Mouse (Mus musculus) layer of hippocampus, postnatal 25 days (tissue): ENCODE measurements around the gene Ccm2. TPM values are rescaled to one million over a fixed set of nuclear protein-coding genes. Genes with fewer than 3 reads are reported as not detected.
"Not testable (repeated sequence)": the region's sequence is repeated elsewhere in the genome, so short reads cannot be mapped to it uniquely, and the experiment has no call there.

Source experiments
- DNase-seq, 2 experiments: peaks; one replicate each; pipeline ENCODE4 v3.0.0; 2022; ENCODE audit warnings: mixed read lengths in 2 of 2, low spot score in 1 of 2; ENCODE audit errors: extremely low spot score in 1 of 2
- total RNA-seq, 2 experiments: library from RNA; stranded (reverse); gene quantifications; 2 replicates each; pipeline ENCODE4 v1.2.3; 2021

Ccm2 gene
- 10 to 100 TPM; 51.8 to 54.9 TPM for total RNA-seq

GRCm38 (mm10) chr11:6546205-6547013 lies at the start of gene Ccm2:
Gene Ccm2 (plus strand): TSS chr11:6546887.
- peak; percentile 77 to 93 for DNase-seq

DNA sequence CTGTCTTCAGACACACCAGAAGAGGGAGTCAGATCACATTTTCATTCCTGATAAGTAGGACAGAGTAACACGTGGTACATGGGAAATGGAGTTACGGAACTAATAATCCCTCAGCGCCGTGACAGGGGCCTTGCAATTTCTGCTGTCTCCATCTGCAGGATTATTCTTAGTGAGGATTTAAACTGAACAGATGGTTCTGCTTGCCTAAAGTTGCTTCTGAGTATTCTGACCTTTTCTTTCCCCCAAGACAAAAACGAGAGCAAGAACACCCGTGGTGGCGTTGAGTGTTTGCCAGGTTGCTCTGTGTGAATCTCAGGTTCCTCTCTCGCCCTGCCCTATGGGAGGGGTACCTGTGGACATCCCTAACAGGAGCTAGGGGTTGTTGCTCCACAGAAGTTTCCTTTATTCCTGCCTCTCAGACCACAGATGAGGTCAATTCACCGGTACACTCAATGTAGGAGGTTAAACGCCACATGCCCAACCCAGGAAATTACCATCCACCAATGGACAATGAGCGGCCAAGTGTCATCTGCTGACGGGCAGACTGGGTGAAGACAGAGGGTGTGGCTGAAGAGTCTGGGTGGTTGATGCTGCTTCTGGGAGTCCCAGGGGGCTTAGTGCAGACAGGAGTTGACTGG lies 49.3 kb upstream of the Ccm2 start:
- DNase-seq, result no peak

- no peak for DNase-seq
Observed at GRCm38 (mm10) chr11:6502506-6502905, 44.2 kb upstream of the Ccm2 start.

- DNase-seq, result no peak
Observed at GRCm38 (mm10) chr11:6504226-6504625, 42.5 kb upstream of the Ccm2 start.

DNA sequence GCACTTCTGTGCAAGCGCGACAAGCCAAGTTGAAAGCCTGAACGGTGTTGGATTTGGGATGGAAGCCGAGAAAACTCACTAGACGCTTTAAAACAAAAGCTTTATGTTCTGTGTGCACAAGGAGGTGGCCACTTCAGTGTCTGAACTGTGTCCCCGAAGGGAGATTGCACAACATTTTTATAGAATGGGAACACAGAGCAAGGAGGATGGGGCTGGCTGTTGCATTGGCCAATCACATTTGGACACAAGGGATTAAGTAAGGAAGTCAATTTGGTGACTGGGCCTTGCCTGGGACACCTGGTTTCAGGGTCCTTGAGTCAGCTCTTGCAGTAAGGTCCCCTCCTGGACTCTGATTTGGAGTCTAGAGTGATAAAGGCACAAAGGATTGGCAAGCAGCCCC lies 42.0 kb upstream of the Ccm2 start:
- DNase-seq, result no peak

GRCm38 (mm10) chr11:6506516-6506915 lies 40.2 kb upstream of the Ccm2 start:
- no peak for DNase-seq

- no peak for DNase-seq
Observed at GRCm38 (mm10) chr11:6508269-6508876, 38.3 kb upstream of the Ccm2 start.

GRCm38 (mm10) chr11:6514837-6515236 lies 31.9 kb upstream of the Ccm2 start:
- no peak for DNase-seq

- no peak for DNase-seq
Observed at GRCm38 (mm10) chr11:6519491-6520033, 27.1 kb upstream of the Ccm2 start.

DNA sequence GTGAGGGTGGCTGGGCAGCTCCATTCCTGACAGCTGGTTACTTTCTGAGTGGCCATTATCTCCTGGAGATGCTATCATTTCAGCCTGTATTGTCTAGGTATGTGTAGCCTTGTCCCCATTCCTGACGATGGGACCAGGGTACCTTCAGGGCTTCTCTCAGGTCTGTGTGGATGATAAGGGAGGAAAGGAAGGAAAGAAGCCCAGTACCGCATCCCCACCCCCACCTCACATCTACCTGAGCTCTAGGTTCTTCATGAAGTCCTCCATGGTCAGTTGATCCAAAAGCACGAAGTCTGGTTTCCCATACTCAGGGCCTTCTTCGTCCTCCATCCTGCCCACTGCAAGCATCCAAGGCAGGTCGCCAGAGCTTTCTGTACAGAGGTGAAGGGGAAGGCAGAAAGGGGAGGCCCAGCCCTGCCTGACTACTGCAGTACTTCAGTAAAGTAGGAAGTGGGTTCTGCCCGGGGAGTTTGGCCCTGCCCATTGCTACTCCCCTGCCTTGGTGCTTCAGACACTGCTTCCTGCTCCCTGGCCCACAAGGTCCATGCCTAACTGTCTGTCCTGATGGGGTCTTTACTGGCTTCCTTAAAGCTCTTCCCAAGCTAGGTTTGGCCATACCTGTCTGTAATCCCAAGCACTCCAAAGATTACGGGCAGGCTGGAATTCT lies 26.0 kb upstream of the Ccm2 start, which contains the start of gene Myo1g:
Gene Myo1g (minus strand): TSS at position 459 of the 667 bp plus-strand sequence.
- no peak for DNase-seq

DNA sequence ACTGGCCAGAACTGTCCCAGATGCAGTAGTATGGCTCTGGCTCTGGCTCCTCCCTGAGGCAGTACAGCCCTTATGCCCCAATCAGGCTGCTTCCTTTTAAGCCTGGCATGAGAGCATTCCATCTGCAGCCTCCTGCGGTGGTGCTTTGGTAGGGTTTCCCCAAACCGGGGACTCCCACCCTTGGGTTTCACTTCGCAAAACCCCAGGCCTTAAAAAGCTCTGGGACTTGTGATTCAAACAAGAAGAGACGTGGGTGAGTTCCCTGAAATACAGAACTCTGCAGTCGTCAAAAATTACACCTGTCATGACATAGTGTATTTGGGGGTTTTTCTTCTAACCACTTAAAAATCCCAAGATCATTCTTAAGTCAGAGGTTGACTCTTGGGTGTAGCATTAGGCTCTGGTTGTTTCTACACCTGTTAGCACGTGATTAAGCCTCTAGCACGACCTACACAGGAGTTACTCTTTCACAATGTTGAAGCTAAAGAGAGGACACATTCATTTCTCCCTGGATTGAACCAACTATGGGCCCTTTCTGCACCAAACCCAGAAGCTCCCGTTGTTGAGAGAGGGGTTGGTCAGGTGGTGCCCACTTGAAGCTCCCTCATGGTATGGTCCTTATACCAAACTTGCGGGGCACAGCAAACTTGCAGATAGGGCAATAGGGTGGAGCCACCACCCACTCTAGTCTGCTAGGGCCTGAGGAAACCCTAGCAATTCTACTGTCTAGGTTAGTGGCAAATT lies 23.7 kb upstream of the Ccm2 start:
- DNase-seq, result no peak

DNA sequence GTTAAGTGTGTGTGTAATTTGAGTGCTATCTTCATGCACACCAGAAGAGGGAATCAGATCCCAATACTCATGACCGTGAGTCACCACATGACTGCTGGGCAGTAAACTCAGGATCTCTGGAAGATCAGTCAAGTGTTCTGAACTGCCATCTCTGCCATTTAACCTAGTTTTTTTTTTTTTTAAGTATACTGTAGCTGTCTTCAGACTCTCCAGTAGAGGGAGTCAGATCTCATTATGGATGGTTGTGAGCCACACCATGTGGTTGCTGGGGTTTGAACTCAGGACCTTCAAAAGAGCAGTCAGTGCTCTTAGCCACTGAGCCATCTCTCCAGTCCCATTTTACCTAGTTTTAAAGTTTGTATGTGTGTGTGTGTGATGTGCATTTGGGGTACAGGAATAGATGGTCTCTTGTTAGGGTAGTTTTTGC lies 23.0 kb upstream of the Ccm2 start:
- no peak for DNase-seq

- no peak for DNase-seq
Observed at GRCm38 (mm10) chr11:6524165-6524879, 22.4 kb upstream of the Ccm2 start.

- DNase-seq, result no peak
Observed at GRCm38 (mm10) chr11:6524880-6525238, 21.8 kb upstream of the Ccm2 start.

DNA sequence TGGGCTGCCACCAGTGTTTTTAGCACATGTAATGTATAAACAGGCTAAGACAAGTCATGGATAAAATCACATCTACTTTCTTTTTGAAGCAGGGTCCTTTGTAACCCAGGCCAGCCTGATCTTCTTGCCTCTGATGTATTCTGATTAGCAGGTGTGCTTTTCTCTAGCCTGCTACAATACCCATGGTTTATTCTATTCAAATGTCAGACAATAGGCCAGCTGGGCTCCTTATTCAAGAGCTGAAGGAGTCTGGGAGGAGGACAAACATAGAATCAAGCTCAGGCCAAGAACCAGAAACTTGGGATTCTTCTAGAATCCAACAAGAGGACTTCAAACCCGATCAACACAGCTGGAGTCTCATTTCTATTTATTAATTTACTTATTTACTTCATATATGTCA lies 21.4 kb upstream of the Ccm2 start:
- DNase-seq, result no peak

GRCm38 (mm10) chr11:6526526-6527255 lies 20.0 kb upstream of the Ccm2 start:
- DNase-seq, result not testable (repeated sequence)

DNA sequence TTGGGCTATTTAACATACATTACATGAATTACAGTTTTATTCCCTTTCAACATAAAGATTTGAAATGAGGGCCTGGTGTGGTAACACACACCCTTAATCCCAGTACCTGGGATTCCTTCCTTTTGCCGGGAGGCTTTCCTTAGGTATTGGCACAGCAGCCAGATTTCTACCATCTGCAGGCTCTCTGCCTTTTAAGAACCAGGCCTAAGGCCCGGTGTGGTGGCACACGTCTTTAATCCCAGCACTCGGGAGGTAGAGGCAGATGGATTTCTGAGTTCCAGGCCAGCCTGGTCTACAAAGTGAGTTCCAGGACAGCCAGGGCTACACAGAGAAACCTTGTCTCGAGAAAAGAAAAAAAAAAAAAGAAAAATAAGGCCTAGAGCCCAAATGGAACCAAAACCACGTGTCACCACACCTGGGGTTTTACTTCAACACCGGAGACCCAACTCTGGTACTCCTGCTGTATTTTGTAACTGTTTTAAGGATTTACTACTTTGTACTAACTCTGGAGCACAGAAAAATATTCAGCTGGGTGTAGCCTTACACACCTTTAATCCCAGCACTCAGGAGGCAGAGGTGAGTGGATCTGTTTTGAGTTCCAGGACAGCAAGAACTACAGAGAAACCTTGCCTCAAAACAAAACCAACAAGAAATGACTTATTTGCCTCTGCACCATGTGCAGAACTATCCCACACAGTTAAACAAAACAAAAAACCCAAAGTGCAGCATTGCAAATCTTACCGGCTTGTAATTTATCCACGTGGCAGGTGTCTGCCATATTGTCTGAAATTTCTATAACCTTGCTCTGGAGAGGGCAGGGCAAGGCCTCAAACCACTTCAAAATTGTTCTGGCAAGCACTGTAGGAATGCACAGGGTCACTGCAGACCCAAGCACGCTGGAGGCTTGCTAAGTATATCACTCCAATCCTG lies 19.2 kb upstream of the Ccm2 start:
- no peak for DNase-seq
